Comparison of ENCODE assay signal across 8 mouse cellular contexts in genomic region chr2:36197919-36198881, GRCm38 (mm10). TPM values are rescaled to one million over a fixed set of nuclear protein-coding genes. Genes with fewer than 3 reads are reported as not detected.
A peak's percentile ranks its signal among the peaks of the same experiment; 100 is the strongest.
DNase-seq lines count a peak whose midpoint lies in the region; ATAC-seq and TF ChIP-seq lines count a peak whose summit lies in the region.

No protein-coding gene starts in this region.

- peak; percentile 79 for DNase-seq in ES-E14 (ENCODE audit: low read depth, low spot score)
- peak; percentile 90 for DNase-seq in c-Kit-positive CD71-positive TER-119-positive erythroid progenitor cells, embryonic 14.5 days (ENCODE audit: low spot score)
- DNase-seq in frontal cortex, postnatal 36 days (ENCODE audit: low spot score in 2 of 2), result peak; percentile 74 to 76
- DNase-seq in liver, embryonic 11.5 days (ENCODE audit: low spot score), result peak; percentile 80
- DNase-seq in neural tube, embryonic 10.5 days (ENCODE audit: extremely low spot score, low spot score), result peak; percentile 48
- DNase-seq in urinary bladder, postnatal 14 days (ENCODE audit: low spot score), result no peak
- DNase-seq in gastrocnemius, postnatal 4 days (ENCODE audit: low spot score in 2 of 2), result no peak

- 22% methylated on average over 20 of the region's 20 CpGs for WGBS in intestine, embryonic 15.5 days
- 13% methylated on average over 20 of the region's 20 CpGs for WGBS in liver, embryonic 11.5 days

- peaks cover 3 to 11% of the 10 kb centered on the region in 2 experiments; a peak in 3 of 4 replicates for H3K4me1 ChIP-seq in ES-E14 (ENCODE audit: control insufficient read depth in 2 of 2, insufficient read depth in 2 of 2, low read length in 2 of 2, poor library complexity in 1 of 2)
- peaks cover 18% of the 10 kb centered on the region for H3K4me1 ChIP-seq in intestine, embryonic 15.5 days (replicated peaks)
- peaks cover 41% of the 10 kb centered on the region for H3K4me1 ChIP-seq in liver, embryonic 11.5 days (replicated peaks; ENCODE audit: control insufficient read depth, insufficient read depth, low read length)

- H3K4me2 ChIP-seq in intestine, embryonic 15.5 days (replicated peaks), result peak overlapping the region; percentile 43
- H3K4me2 ChIP-seq in liver, embryonic 11.5 days, result peak overlapping the region; percentile 65

- no peaks in the 10 kb centered on the region for H3K9me3 ChIP-seq in ES-E14 (ENCODE audit: control insufficient read depth, insufficient read depth, low read depth, low read length)
- no peaks in the 10 kb centered on the region for H3K9me3 ChIP-seq in intestine, embryonic 15.5 days
- H3K9me3 ChIP-seq in liver, embryonic 11.5 days (ENCODE audit: control insufficient read depth, low read length), result no peaks in the 10 kb centered on the region

- H3K9ac ChIP-seq in ES-E14 (ENCODE audit: insufficient read depth, low read depth, low read length, poor library complexity, severe bottlenecking), result no peak overlapping the region
- H3K9ac ChIP-seq in intestine, embryonic 15.5 days, result 0 out of 2 replicates have a peak overlapping the region, but pooled peaks have one; percentile 3
- H3K9ac ChIP-seq in liver, embryonic 11.5 days (ENCODE audit: low read depth, low read length), result peak overlapping the region; percentile 65

- peak; percentile 89 for ATAC-seq in intestine, embryonic 15.5 days
- peak; percentile 98 for ATAC-seq in liver, embryonic 11.5 days (replicated peaks; ENCODE audit: low FRiP score)

- H3K27ac ChIP-seq in ES-E14 (ENCODE audit: insufficient read depth, low read depth, low read length, poor library complexity, severe bottlenecking), result no peak overlapping the region
- H3K27ac ChIP-seq in intestine, embryonic 15.5 days, result no peak overlapping the region
- peak overlapping the region; percentile 91 for H3K27ac ChIP-seq in liver, embryonic 11.5 days (ENCODE audit: low read depth, low read length)

- in situ Hi-C loops in ES-E14 (cut with MboI; ENCODE audit: low sequenced_read_pairs in 2 of 2, unreplicated experiment in 2 of 2), result no loop called here

- peaks cover 21% of the 10 kb centered on the region for H3K27me3 ChIP-seq in intestine, embryonic 15.5 days (replicated peaks)
- peaks cover 24% of the 10 kb centered on the region for H3K27me3 ChIP-seq in liver, embryonic 11.5 days (replicated peaks; ENCODE audit: control insufficient read depth, insufficient read depth, low read length)

- H3K36me3 ChIP-seq in ES-E14 (ENCODE audit: control insufficient read depth, insufficient read depth, low read length, poor library complexity, severe bottlenecking), result no peaks in the 10 kb centered on the region
- H3K36me3 ChIP-seq in intestine, embryonic 15.5 days, result no peaks in the 10 kb centered on the region
- H3K36me3 ChIP-seq in liver, embryonic 11.5 days (ENCODE audit: control insufficient read depth, insufficient read depth, low read length), result no peaks in the 10 kb centered on the region

- H3K4me3 ChIP-seq in ES-E14 (ENCODE audit: insufficient read depth in 1 of 2, low read depth in 1 of 2, low read length in 2 of 2, poor library complexity in 1 of 2, severe bottlenecking in 1 of 2), result no peak overlapping the region
- no peak overlapping the region for H3K4me3 ChIP-seq in intestine, embryonic 15.5 days (replicated peaks)
- peak overlapping the region; percentile 34 for H3K4me3 ChIP-seq in liver, embryonic 11.5 days (ENCODE audit: low read depth, low read length)

TF ChIP-seq in ES-E14, 5 proteins besides CTCF, POLR2A, EP300 and RAD21:
- TF ChIP-seq CHD2 (IDR thresholded peaks at IDR 0.05; ENCODE audit: low read depth, low read length), result no peak; the same call in 1 of the 2 replicates
- TF ChIP-seq MAFK (IDR thresholded peaks at IDR 0.05; ENCODE audit: insufficient read depth, low read depth, low read length), result no peak
- no peak for TF ChIP-seq HCFC1 (IDR thresholded peaks at IDR 0.05; ENCODE audit: borderline replicate concordance, insufficient read depth, low read length)
- no peak for TF ChIP-seq ZNF384 (IDR thresholded peaks at IDR 0.05; ENCODE audit: low read depth, low read length)
- no peak for TF ChIP-seq ZC3H11A (IDR thresholded peaks at IDR 0.05; ENCODE audit: borderline replicate concordance, low read depth, low read length)

RNA-seq across cellular contexts. Expression of gene Ptgs1, which starts 32.0 kb away (rescaled TPM):
- 8.7 and 9.0 TPM in 2 replicates for total RNA-seq in ES-E14 (2012; rRNA removed)
- polyA plus RNA-seq in intestine, embryonic 15.5 days (2015; fragmentation: Nextera tagmentation; extraction: Ambion mirVana), result 24.7 and 26.0 TPM in 2 replicates
- 28.6 and 30.3 TPM in 2 replicates for polyA plus RNA-seq in liver, embryonic 11.5 days (2014; fragmentation: Nextera tagmentation; extraction: Ambion mirVana)
- total RNA-seq in gastrocnemius, postnatal 4 days (2021), result 1 to 10 TPM; 5.7 to 6.7 TPM

Comparison
In these comparisons a context has a peak if more than half of its experiments do, and no peak if none do; other contexts are left out.
1. DNase-seq: peak in ES-E14 (single experiment), c-Kit-positive CD71-positive TER-119-positive erythroid progenitor cells, embryonic 14.5 days (single experiment), frontal cortex, postnatal 36 days (2 of 2), liver, embryonic 11.5 days (single experiment) and neural tube, embryonic 10.5 days (single experiment); none in urinary bladder, postnatal 14 days (single experiment) and gastrocnemius, postnatal 4 days (0 of 2).